Mouse (Mus musculus) MEL (cell line): Measurements from ENCODE around the gene Wdr5b. TPM values are rescaled to one million over a fixed set of nuclear protein-coding genes. Genes with fewer than 3 reads are reported as not detected.

ENCODE experiments used
- DNase-seq: peaks from one replicate; pipeline ENCODE4 v3.0.0; 2011; ENCODE audit warnings: low read depth, low spot score
- H3K27ac ChIP-seq: 2 replicates; pipeline ENCODE4 v1.5.1; 2012; ENCODE audit warnings: low read depth, mild to moderate bottlenecking, control low read depth, low read length, moderate library complexity; ENCODE audit not compliant: control insufficient read depth
- H3K27me3 ChIP-seq, 2 experiments: fragments of 150-350 bp in 1 of 2; sonication (generic) in 1 of 2; 2 replicates each; pipeline ENCODE4 v1.6.1; 2012; ENCODE audit warnings: low read length in 2 of 2, mild to moderate bottlenecking in 2 of 2, improper control_type of control experiment in 1 of 2, moderate library complexity in 1 of 2; ENCODE audit not compliant: insufficient read depth in 2 of 2, control insufficient read depth in 1 of 2
- H3K36me3 ChIP-seq, 2 experiments: 2 replicates each; pipeline ENCODE4 v1.6.1; 2012 to 2014; ENCODE audit warnings: low read length in 2 of 2, improper control_type of control experiment in 1 of 2, inconsistent platforms in 1 of 2, mild to moderate bottlenecking in 1 of 2; ENCODE audit not compliant: insufficient read depth in 2 of 2, control insufficient read depth in 1 of 2
- H3K4me1 ChIP-seq, 2 experiments: fragments of 150-350 bp in 1 of 2; sonication (generic) in 1 of 2; 2 replicates each; pipeline ENCODE4 v1.6.1; 2012; ENCODE audit warnings: low read length in 2 of 2, improper control_type of control experiment in 1 of 2, mild to moderate bottlenecking in 1 of 2; ENCODE audit not compliant: insufficient read depth in 2 of 2, control insufficient read depth in 1 of 2
- H3K4me3 ChIP-seq, 2 experiments: fragments of 150-350 bp in 1 of 2; sonication (generic) in 1 of 2; 2 replicates each; pipeline ENCODE4 v1.5.1; 2012; ENCODE audit warnings: low read depth in 2 of 2, low read length in 2 of 2, mild to moderate bottlenecking in 2 of 2, moderate library complexity in 2 of 2, control low read depth in 1 of 2, improper control_type of control experiment in 1 of 2; ENCODE audit not compliant: control insufficient read depth in 1 of 2, insufficient read depth in 1 of 2
- H3K79me2 ChIP-seq: 2 replicates; pipeline ENCODE4 v1.6.1; 2012; ENCODE audit warnings: mild to moderate bottlenecking, low read length, moderate library complexity; ENCODE audit not compliant: control insufficient read depth, poor library complexity, insufficient read depth
- H3K9ac ChIP-seq: 2 replicates; pipeline ENCODE4 v1.6.1; 2012; ENCODE audit warnings: low read depth, mild to moderate bottlenecking, control low read depth, low read length, moderate library complexity; ENCODE audit not compliant: control insufficient read depth, poor library complexity, severe bottlenecking
- H3K9me3 ChIP-seq: fragments of 150-350 bp; sonication (generic); replicated peaks from 2 replicates; pipeline ENCODE4 v1.6.1; 2012; ENCODE audit warnings: mild to moderate bottlenecking, low read length, improper control_type of control experiment, moderate library complexity; ENCODE audit not compliant: insufficient read depth
- BHLHE40 ChIP-seq: IDR thresholded peaks from 2 replicates; pipeline ENCODE4 v1.6.1; 2012; ENCODE audit warnings: low read depth, mild to moderate bottlenecking, inconsistent platforms, low read length, improper control_type of control experiment, borderline replicate concordance
- CHD1 ChIP-seq: IDR thresholded peaks from 2 replicates; pipeline ENCODE4 v1.6.1; 2012; ENCODE audit warnings: low read depth, mild to moderate bottlenecking, inconsistent platforms, low read length, improper control_type of control experiment
- CTCF ChIP-seq, 3 experiments: IDR thresholded peaks in 2 of 3; conservative IDR thresholded peaks in 1 of 3; 2 replicates each; pipeline ENCODE4 v1.5.1; 2011 to 2012; ENCODE audit warnings: low read length in 3 of 3, low read depth in 2 of 3, mild to moderate bottlenecking in 2 of 3, improper control_type of control experiment in 1 of 3, inconsistent platforms in 1 of 3, mixed read lengths in 1 of 3, moderate library complexity in 1 of 3; ENCODE audit not compliant: control insufficient read depth in 1 of 3, insufficient read depth in 1 of 3, poor library complexity in 1 of 3, severe bottlenecking in 1 of 3
- E2F4 ChIP-seq: IDR thresholded peaks from 2 replicates; pipeline ENCODE4 v1.6.1; 2011; ENCODE audit warnings: low read depth, low read length, improper control_type of control experiment, borderline replicate concordance
- EP300 ChIP-seq, 2 experiments: IDR thresholded peaks; 2 replicates each; pipeline ENCODE4 v1.6.1; 2011; ENCODE audit warnings: improper control_type of control experiment in 2 of 2, low read length in 2 of 2, low read depth in 1 of 2, mild to moderate bottlenecking in 1 of 2
- ETS1 ChIP-seq: IDR thresholded peaks from 2 replicates; pipeline ENCODE4 v1.6.1; 2012; ENCODE audit warnings: low read depth, mild to moderate bottlenecking, inconsistent platforms, low read length, improper control_type of control experiment, moderate library complexity
- GATA1 ChIP-seq: IDR thresholded peaks from 2 replicates; pipeline ENCODE4 v1.6.1; 2011; ENCODE audit warnings: low read depth, low read length, improper control_type of control experiment
- HCFC1 ChIP-seq: IDR thresholded peaks from 2 replicates; pipeline ENCODE4 v1.6.1; 2012; ENCODE audit warnings: low read depth, mild to moderate bottlenecking, inconsistent platforms, low read length, improper control_type of control experiment, moderate library complexity
- MAFK ChIP-seq: IDR thresholded peaks from 2 replicates; pipeline ENCODE4 v1.6.1; 2011; ENCODE audit warnings: low read depth, mild to moderate bottlenecking, low read length, improper control_type of control experiment, borderline replicate concordance
- MAZ ChIP-seq: IDR thresholded peaks from 2 replicates; pipeline ENCODE4 v1.6.1; 2012; ENCODE audit warnings: low read depth, mild to moderate bottlenecking, inconsistent platforms, low read length, improper control_type of control experiment
- MEF2A ChIP-seq: IDR thresholded peaks from 2 replicates; pipeline ENCODE4 v1.6.1; 2014; ENCODE audit warnings: low read depth, mild to moderate bottlenecking, inconsistent platforms, low read length, improper control_type of control experiment; ENCODE audit not compliant: poor library complexity, insufficient replicate concordance, severe bottlenecking; ENCODE audit errors: extremely low read depth
- MYB ChIP-seq: IDR thresholded peaks from 2 replicates; pipeline ENCODE4 v1.6.1; 2011; ENCODE audit warnings: mild to moderate bottlenecking, low read depth, low read length, improper control_type of control experiment
- MYC ChIP-seq: IDR thresholded peaks from 2 replicates; pipeline ENCODE4 v1.6.1; 2011; ENCODE audit warnings: low read depth, mild to moderate bottlenecking, low read length, improper control_type of control experiment, moderate library complexity
- NRF1 ChIP-seq: IDR thresholded peaks from 2 replicates; pipeline ENCODE4 v1.6.1; 2014; ENCODE audit warnings: low read depth, mild to moderate bottlenecking, inconsistent platforms, low read length, improper control_type of control experiment, moderate library complexity; ENCODE audit not compliant: poor library complexity, insufficient read depth, severe bottlenecking
- POLR2AphosphoS2 ChIP-seq: IDR thresholded peaks from 2 replicates; pipeline ENCODE4 v1.6.1; 2011; ENCODE audit warnings: low read length, improper control_type of control experiment
- RAD21 ChIP-seq: IDR thresholded peaks from 2 replicates; pipeline ENCODE4 v1.6.1; 2011; ENCODE audit warnings: mild to moderate bottlenecking, low read depth, low read length, improper control_type of control experiment
- RCOR1 ChIP-seq: IDR thresholded peaks from 2 replicates; pipeline ENCODE4 v1.6.1; 2012; ENCODE audit warnings: low read depth, mild to moderate bottlenecking, inconsistent platforms, low read length, improper control_type of control experiment
- SIN3A ChIP-seq: IDR thresholded peaks from 2 replicates; pipeline ENCODE4 v1.6.1; 2012; ENCODE audit warnings: low read length, improper control_type of control experiment, inconsistent platforms
- TAL1 ChIP-seq: IDR thresholded peaks from 2 replicates; pipeline ENCODE4 v1.6.1; 2012; ENCODE audit warnings: mild to moderate bottlenecking, inconsistent platforms, low read length, moderate library complexity, mixed read lengths
- TCF12 ChIP-seq: IDR thresholded peaks from 2 replicates; pipeline ENCODE4 v1.6.1; 2014; ENCODE audit warnings: low read depth, mild to moderate bottlenecking, inconsistent platforms, low read length, improper control_type of control experiment, moderate library complexity
- UBTF ChIP-seq: IDR thresholded peaks from 2 replicates; pipeline ENCODE4 v1.6.1; 2012; ENCODE audit warnings: low read depth, mild to moderate bottlenecking, inconsistent platforms, low read length, improper control_type of control experiment, moderate library complexity, borderline replicate concordance; ENCODE audit not compliant: insufficient read depth
- USF1 ChIP-seq: IDR thresholded peaks from 2 replicates; pipeline ENCODE4 v1.6.1; 2014; ENCODE audit warnings: low read depth, mild to moderate bottlenecking, inconsistent platforms, low read length, improper control_type of control experiment, moderate library complexity
- USF2 ChIP-seq, 2 experiments: IDR thresholded peaks; 2 replicates each; pipeline ENCODE4 v1.6.1; 2011 to 2012; ENCODE audit warnings: improper control_type of control experiment in 2 of 2, low read length in 2 of 2, borderline replicate concordance in 1 of 2, inconsistent platforms in 1 of 2, low read depth in 1 of 2, mild to moderate bottlenecking in 1 of 2; ENCODE audit not compliant: insufficient read depth in 1 of 2
- ZKSCAN1 ChIP-seq: IDR thresholded peaks from 2 replicates; pipeline ENCODE4 v1.6.1; 2012; ENCODE audit warnings: low read depth, mild to moderate bottlenecking, inconsistent platforms, low read length, improper control_type of control experiment, moderate library complexity
- ZNF384 ChIP-seq: IDR thresholded peaks from 2 replicates; pipeline ENCODE4 v1.6.1; 2012; ENCODE audit warnings: low read depth, mild to moderate bottlenecking, inconsistent platforms, low read length, improper control_type of control experiment
- polyA plus RNA-seq, 2 experiments: library from polyadenylated mRNA; stranded (reverse) in 1 of 2; unstranded in 1 of 2; fragments of >175 nt in 1 of 2; fragments of >200 nt in 1 of 2; gene quantifications; 2 replicates each; pipeline versions ENCODE4 v1.2.1 to v1.2.4; 2012; ENCODE audit warnings: low replicate concordance in 2 of 2, low read depth in 1 of 2; ENCODE audit not compliant: insufficient read length in 2 of 2, insufficient read depth in 1 of 2, missing spikeins in 1 of 2
- total RNA-seq: library from RNA; depleted of rRNA; stranded (reverse); fragments of 300-350 nt; gene quantifications from 2 replicates; pipeline ENCODE4 v1.2.3, GENCODE M21; 2012

Wdr5b gene
- total and polyA plus RNA-seq, 3 experiments = 1.7 to 3.3 TPM; not detected in 1

DNA sequence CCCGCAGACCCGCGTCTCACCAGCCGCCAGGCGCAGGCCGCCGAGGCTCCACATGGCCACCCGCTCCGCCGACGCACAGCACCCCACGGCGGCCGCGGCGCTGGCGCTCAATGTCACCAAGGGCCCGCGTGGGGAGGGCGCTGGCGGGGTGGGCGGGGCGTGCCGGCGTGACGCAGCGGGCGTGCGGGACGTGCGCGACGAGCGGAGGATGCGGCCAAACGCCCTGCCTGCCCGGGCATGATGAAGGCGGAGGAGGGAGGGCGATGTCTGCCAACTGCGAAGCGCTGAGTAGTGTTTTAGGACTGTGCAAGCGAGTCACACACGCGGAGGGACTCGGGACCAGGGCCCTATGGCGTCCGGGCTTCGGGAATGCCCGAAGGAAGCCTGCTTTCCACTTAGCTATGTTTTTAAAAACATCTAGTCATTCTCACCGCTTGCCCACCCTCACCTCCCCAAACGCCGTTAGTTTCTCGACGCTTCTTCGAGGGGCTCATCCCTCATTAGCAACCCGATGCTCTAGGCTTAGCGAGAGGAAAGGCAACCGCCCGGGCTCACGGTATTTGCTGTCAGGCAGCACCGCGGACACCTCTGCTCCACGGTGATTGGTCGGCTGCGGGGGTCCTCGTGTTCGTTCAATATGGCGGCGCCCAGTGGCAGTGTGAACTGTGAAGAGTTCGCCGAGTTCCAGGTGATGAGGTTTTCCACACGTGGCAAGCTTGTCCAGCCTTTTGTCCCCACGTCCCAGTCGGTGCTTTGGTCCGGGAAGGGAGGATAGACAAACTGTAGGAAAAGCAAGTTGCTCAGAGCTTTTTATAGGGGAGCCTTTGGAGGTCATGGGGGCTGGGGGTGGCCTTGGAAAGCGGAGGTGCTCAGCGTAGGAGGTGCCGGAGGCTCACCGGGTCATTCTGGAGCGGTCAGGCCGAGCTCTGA, 30.7 kb downstream of the Wdr5b start, which contains the start of the genes Fam162a and Ccdc58 (continued):
- TF ChIP-seq RCOR1 (no peak), USF1 (0 out of 2 replicates have a peak, but pooled peaks have one; percentile 38), ZKSCAN1 (no peak), GATA1 (no peak)

DNA sequence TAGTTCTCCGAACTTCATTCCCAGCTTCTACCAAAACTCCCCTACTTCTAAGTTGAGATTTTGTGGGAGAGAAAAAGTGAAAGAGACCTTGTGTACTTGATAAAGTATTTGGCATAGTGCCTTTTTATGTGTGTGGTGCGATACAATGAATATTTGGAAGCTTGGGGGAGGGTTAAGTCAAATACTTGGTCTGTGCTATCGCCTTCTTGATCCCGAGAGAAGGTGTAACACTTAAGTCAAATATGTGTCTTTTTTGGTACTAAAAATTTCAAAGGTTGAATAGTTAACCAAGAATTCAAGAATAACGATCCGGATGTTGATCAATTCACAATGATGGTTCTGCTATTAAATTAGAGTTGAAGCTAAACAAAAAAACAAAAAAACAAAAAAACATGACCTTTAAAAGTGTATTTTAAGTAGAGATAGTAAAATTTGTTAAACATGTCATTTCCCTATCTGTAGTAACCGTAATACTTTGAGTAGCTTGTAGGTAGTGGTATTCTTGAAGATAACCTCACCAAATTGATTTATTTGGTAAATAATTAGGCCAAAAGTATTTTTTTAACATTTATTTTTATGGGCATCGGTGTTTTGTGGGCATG, 31.5 kb downstream of the Wdr5b start:
- peaks cover 0 to 27% of the 10 kb centered on the region in 2 experiments for H3K4me1 ChIP-seq

GRCm38 (mm10) chr16:36074772-36075171, 33.8 kb downstream of the Wdr5b start:
- peaks cover 0 to 6% of the 10 kb centered on the region in 2 experiments; a peak in 3 of 4 replicates for H3K4me1 ChIP-seq
- peaks cover 0 to 15% of the 10 kb centered on the region in 2 experiments for H3K36me3 ChIP-seq
- DNase-seq = no peak
- no peak overlapping the region for H3K4me3 ChIP-seq
- peaks cover 40% of the 10 kb centered on the region for H3K79me2 ChIP-seq
- H3K27me3 ChIP-seq = no peaks in the 10 kb centered on the region
- TF ChIP-seq UBTF = no peak
- no peak for TF ChIP-seq USF2 (IDR thresholded peaks at IDR 0.05; ENCODE audit: borderline replicate concordance in 1 of 2, insufficient read depth in 1 of 2, low read depth in 1 of 2, low read length in 2 of 2)
- no peak for TF ChIP-seq MYC
- TF ChIP-seq SIN3A = no peak
- no peak for TF ChIP-seq MAFK
- TF ChIP-seq POLR2AphosphoS2 = no peak
- TF ChIP-seq MYB = no peak
- no peak for TF ChIP-seq RAD21
- no peak for TF ChIP-seq E2F4
- TF ChIP-seq BHLHE40 = no peak
- no peak for TF ChIP-seq MEF2A
- no peak for TF ChIP-seq HCFC1
- no peak for TF ChIP-seq TAL1
- TF ChIP-seq ZNF384 = no peak
- no peak for TF ChIP-seq NRF1
- TF ChIP-seq CTCF (IDR thresholded peaks at IDR 0.05 in 2 of 3, conservative IDR thresholded peaks at IDR 0.05 in 1 of 3; ENCODE audit: control insufficient read depth in 1 of 3, insufficient read depth in 1 of 3, low read depth in 2 of 3, low read length in 3 of 3, poor library complexity in 1 of 3, severe bottlenecking in 1 of 3) = no peak
- H3K27ac ChIP-seq = no peak overlapping the region
- no peaks in the 10 kb centered on the region for H3K9me3 ChIP-seq
- no peak overlapping the region for H3K9ac ChIP-seq

More for the DNA sequence above, 31.5 kb downstream of the Wdr5b start:
- no peaks in the 10 kb centered on the region for H3K9me3 ChIP-seq
- peak overlapping the region; percentile 87 for H3K27ac ChIP-seq
- peak overlapping the region; percentile 83 for H3K9ac ChIP-seq
- peak overlapping the region; percentile 83 to 94 for H3K4me3 ChIP-seq
- no peaks in the 10 kb centered on the region for H3K27me3 ChIP-seq
- peaks cover 48% of the 10 kb centered on the region for H3K79me2 ChIP-seq
- no peak for DNase-seq
- H3K36me3 ChIP-seq = peaks cover 0 to 37% of the 10 kb centered on the region in 2 experiments; a peak in 3 of 4 replicates
- TF ChIP-seq RCOR1 (peak; percentile 35; the same call in 1 of the 2 replicates), MAZ (0 out of 2 replicates have a peak, but pooled peaks have one; percentile 8), CHD1 (peak; percentile 94), ETS1 (no peak), EP300 (IDR thresholded peaks at IDR 0.05; ENCODE audit: low read depth in 1 of 2, low read length in 2 of 2) (0 out of 4 replicates have a peak, but pooled peaks of 1 of the 2 experiments have one; percentile 9), TCF12 (no peak), HCFC1 (no peak), GATA1 (peak; percentile 42; the same call in 1 of the 2 replicates), SIN3A (peak; percentile 3)
